In genomic region chr10:89542321-89542720, GRCm38 (mm10) we compare ENCODE assay signal across 22 mouse cellular contexts. TPM values are rescaled to one million over a fixed set of nuclear protein-coding genes. Genes with fewer than 3 reads are reported as not detected.
DNase-seq lines count a peak whose midpoint lies in the region; ATAC-seq and TF ChIP-seq lines count a peak whose summit lies in the region.
"Had no signal": no experiment of that assay in that cellular context is flagged by ENCODE, and none has a peak within 500 bp of the region (broad histone marks: within the 10 kb centered on the region; RNA-seq: fewer than 3 reads in every experiment).

No protein-coding gene starts in this region.

- WGBS in heart, postnatal 0 days, result 64% methylated on average over 3 of the region's 3 CpGs
- 80% methylated on average over 3 of the region's 3 CpGs for WGBS in hindbrain, embryonic 16.5 days

- 0 out of 2 replicates have a peak, but pooled peaks have one; percentile 36 for ATAC-seq in heart, postnatal 0 days (ENCODE audit: insufficient read depth, low read depth)
- ATAC-seq in hindbrain, embryonic 16.5 days, result no peak
- ATAC-seq: CD4-positive, CD25-positive, alpha-beta regulatory T cell, adult 4 months; forebrain, embryonic 14.5 days had no signal

- H3K4me1 ChIP-seq in heart, postnatal 0 days (ENCODE audit: control insufficient read depth, insufficient read depth), result peaks cover 5% of the 10 kb centered on the region; the same call in 1 of the 2 replicates
- H3K4me1 ChIP-seq in hindbrain, embryonic 16.5 days (ENCODE audit: control insufficient read depth, insufficient read depth, low read depth, low read length), result no peaks in the 10 kb centered on the region
- H3K4me1 ChIP-seq: embryonic facial prominence, embryonic 10.5 days; hindbrain, embryonic 10.5 days had no signal

- no peaks in the 10 kb centered on the region for H3K9me3 ChIP-seq in heart, postnatal 0 days (replicated peaks; ENCODE audit: control insufficient read depth, low read length)
- H3K9me3 ChIP-seq in hindbrain, embryonic 16.5 days (ENCODE audit: control insufficient read depth, low read length), result no peaks in the 10 kb centered on the region
- H3K9me3 ChIP-seq: embryonic facial prominence, embryonic 10.5 days; heart, embryonic 15.5 days; hindbrain, embryonic 10.5 days had no signal

- no peak overlapping the region for H3K27ac ChIP-seq in heart, postnatal 0 days (ENCODE audit: low read depth)
- H3K27ac ChIP-seq in hindbrain, embryonic 16.5 days (ENCODE audit: low read depth, low read length), result no peak overlapping the region
- H3K27ac ChIP-seq: embryonic facial prominence, embryonic 10.5 days; heart, embryonic 15.5 days; hindbrain, embryonic 10.5 days; hindbrain, embryonic 14.5 days had no signal

- H3K4me3 ChIP-seq in heart, postnatal 0 days (ENCODE audit: low read depth, low read length), result no peak overlapping the region
- H3K4me3 ChIP-seq in hindbrain, embryonic 16.5 days (ENCODE audit: low read length), result no peak overlapping the region
- H3K4me3 ChIP-seq: embryonic facial prominence, embryonic 10.5 days; heart, embryonic 15.5 days; hindbrain, embryonic 10.5 days had no signal

- no peak for DNase-seq in heart, postnatal 0 days (ENCODE audit: low spot score)
- DNase-seq in heart, adult 18-20 months, result no peak
- DNase-seq in kidney, adult 9 months, result peak; percentile 53
- no peak for DNase-seq in kidney, postnatal 4 days
- peak; percentile 10 for DNase-seq in ZHBTc4 (ENCODE audit: low read depth, low spot score)
- no peak for DNase-seq in heart, adult 9 months (ENCODE audit: low spot score in 2 of 2)
- DNase-seq: adrenal gland, adult 8-10 months; adrenal gland, postnatal 36 days; B cell, adult 2 months; cerebellum, adult 2 months; cerebellum, postnatal 10 days; gastrocnemius, postnatal 36 days had no signal

- TF ChIP-seq CTCF in heart, postnatal 0 days (IDR thresholded peaks at IDR 0.05; ENCODE audit: low read depth), result no peak

- no peak overlapping the region for H3K4me2 ChIP-seq in heart, postnatal 0 days (ENCODE audit: low read depth, low read length)
- H3K4me2 ChIP-seq in hindbrain, embryonic 16.5 days (ENCODE audit: low read length), result no peak overlapping the region
- H3K4me2 ChIP-seq: heart, embryonic 11.5 days; heart, embryonic 15.5 days; hindbrain, embryonic 14.5 days had no signal

- no peak for TF ChIP-seq EP300 in heart, postnatal 0 days (IDR thresholded peaks at IDR 0.05; ENCODE audit: low read depth)

- H3K9ac ChIP-seq in heart, postnatal 0 days (replicated peaks; ENCODE audit: low read depth, low read length), result no peak overlapping the region
- no peak overlapping the region for H3K9ac ChIP-seq in hindbrain, embryonic 16.5 days (ENCODE audit: low read depth, low read length)
- H3K9ac ChIP-seq: heart, embryonic 15.5 days; hindbrain, embryonic 14.5 days had no signal

- H3K27me3 ChIP-seq in heart, postnatal 0 days (ENCODE audit: control insufficient read depth, insufficient read depth, low read length), result no peaks in the 10 kb centered on the region
- H3K27me3 ChIP-seq in hindbrain, embryonic 16.5 days (replicated peaks; ENCODE audit: control insufficient read depth, insufficient read depth, low read length), result no peaks in the 10 kb centered on the region
- H3K27me3 ChIP-seq: heart, embryonic 15.5 days had no signal

- H3K36me3 ChIP-seq in heart, postnatal 0 days (replicated peaks; ENCODE audit: control insufficient read depth, insufficient read depth, low read length), result no peaks in the 10 kb centered on the region
- no peaks in the 10 kb centered on the region for H3K36me3 ChIP-seq in hindbrain, embryonic 16.5 days (ENCODE audit: control insufficient read depth, insufficient read depth, low read length)
- H3K36me3 ChIP-seq: embryonic facial prominence, embryonic 10.5 days; heart, embryonic 15.5 days; hindbrain, embryonic 10.5 days had no signal

RNA-seq across cellular contexts. Expression of gene Nr1h4, which starts 8.9 kb away (rescaled TPM):
- total RNA-seq in heart, postnatal 0 days (2014; rRNA removed; ENCODE audit: low replicate concordance), result 0.73 and 1.4 TPM in 2 replicates
- 1.3 and 1.6 TPM in 2 replicates for polyA plus RNA-seq in heart, postnatal 0 days (2015; fragmentation: Nextera tagmentation; extraction: Ambion mirVana)
- total RNA-seq in heart, adult 18-20 months (2021), result under 1 TPM; 0.28 to 0.37 TPM
- polyA plus RNA-seq in hindbrain, embryonic 16.5 days (2015; fragmentation: Nextera tagmentation; extraction: Ambion mirVana), result 0.15 TPM in 1 of 2 replicates, not detected in the other
- total RNA-seq: gastrocnemius, postnatal 36 days; MEL had no signal
- polyA plus RNA-seq: CD4-positive, CD25-positive, alpha-beta regulatory T cell, adult 4 months; embryonic facial prominence, embryonic 10.5 days; embryonic facial prominence, embryonic 14.5 days; hindbrain, embryonic 10.5 days had no signal

Comparison
In these comparisons a context has a peak if more than half of its experiments do, and no peak if none do; other contexts are left out.
1. DNase-seq: peak in kidney, adult 9 months (single experiment) and ZHBTc4 (single experiment); none in heart, postnatal 0 days (single experiment), heart, adult 18-20 months (0 of 2), kidney, postnatal 4 days (0 of 2) and heart, adult 9 months (0 of 2).